Mouse (Mus musculus) right cerebral cortex, adult 2 months (tissue): Measurements from ENCODE around the gene Tgm2.

ENCODE experiments used
- DNase-seq, 2 experiments: peaks; one replicate each; pipeline ENCODE4 v3.0.0; 2021 to 2022; ENCODE audit warnings: low spot score in 2 of 2

Gene Tgm2

GRCm38 (mm10) chr2:158115838-158116453, 30.3 kb downstream of the Tgm2 start:
- DNase-seq, result no peak

- DNase-seq, result no peak
Measured at GRCm38 (mm10) chr2:158114931-158115330, 31.3 kb downstream of the Tgm2 start.

- no peak for DNase-seq
Measured at GRCm38 (mm10) chr2:158113591-158114257, 32.5 kb downstream of the Tgm2 start.

GRCm38 (mm10) chr2:158109516-158109915, 36.7 kb downstream of the Tgm2 start:
- DNase-seq, result no peak

GRCm38 (mm10) chr2:158106947-158107587, 39.2 kb downstream of the Tgm2 start:
- no peak for DNase-seq

GRCm38 (mm10) chr2:158105605-158106004, 40.6 kb downstream of the Tgm2 start:
- no peak for DNase-seq

GRCm38 (mm10) chr2:158104966-158105365, 41.3 kb downstream of the Tgm2 start:
- DNase-seq, result no peak

- DNase-seq, result peak; percentile 33 to 57
Measured at GRCm38 (mm10) chr2:158101768-158102167, 44.5 kb downstream of the Tgm2 start.

- no peak for DNase-seq
Measured at GRCm38 (mm10) chr2:158099537-158099936, 46.7 kb downstream of the Tgm2 start.

- no peak for DNase-seq
Measured at GRCm38 (mm10) chr2:158098730-158099129, 47.5 kb downstream of the Tgm2 start.

- DNase-seq, result no peak
Measured at GRCm38 (mm10) chr2:158097071-158097470, 49.2 kb downstream of the Tgm2 start.

GRCm38 (mm10) chr2:158094846-158095245, 51.4 kb downstream of the Tgm2 start:
- DNase-seq, result no peak

GRCm38 (mm10) chr2:158094300-158094699, 51.9 kb downstream of the Tgm2 start:
- no peak for DNase-seq

- DNase-seq, result peak in 1 of 2 experiments; percentile 34
Measured at GRCm38 (mm10) chr2:158093345-158093744, 52.9 kb downstream of the Tgm2 start.

- no peak for DNase-seq
Measured at GRCm38 (mm10) chr2:158090096-158090495, 56.1 kb downstream of the Tgm2 start.

- no peak for DNase-seq
Measured at GRCm38 (mm10) chr2:158084486-158084885, 61.8 kb downstream of the Tgm2 start.

- DNase-seq, result no peak
Measured at GRCm38 (mm10) chr2:158080622-158081241, 65.5 kb downstream of the Tgm2 start.

- DNase-seq, result no peak
Measured at GRCm38 (mm10) chr2:158079843-158080395, 66.3 kb downstream of the Tgm2 start.

GRCm38 (mm10) chr2:158078971-158079370, 67.3 kb downstream of the Tgm2 start:
- no peak for DNase-seq

GRCm38 (mm10) chr2:158077981-158078380, 68.3 kb downstream of the Tgm2 start:
- no peak for DNase-seq

GRCm38 (mm10) chr2:158076690-158077089, 69.5 kb downstream of the Tgm2 start:
- DNase-seq, result no peak

- no peak for DNase-seq
Measured at GRCm38 (mm10) chr2:158074835-158075234, 71.4 kb downstream of the Tgm2 start.
